Mouse (Mus musculus) ES-E14 (cell line): ENCODE measurements around the gene Ppp1r13b.

Source experiments
- ZC3H11A ChIP-seq: IDR thresholded peaks from 2 replicates; pipeline ENCODE4 v1.6.1; 2012; ENCODE audit warnings: low read depth, mild to moderate bottlenecking, inconsistent platforms, low read length, borderline replicate concordance
- ZNF384 ChIP-seq: IDR thresholded peaks from 2 replicates; pipeline ENCODE4 v1.6.1; 2012; ENCODE audit warnings: low read depth, low read length, inconsistent platforms

- no peak for TF ChIP-seq ZC3H11A
- TF ChIP-seq ZNF384: no peak
Measured at GRCm38 (mm10) chr12:111829954-111830353, 78.0 kb downstream of the Ppp1r13b start.
